Mouse (Mus musculus) erythroblast, adult 5-6 weeks (primary cell): ENCODE data around the gene Rpf2. TPM values are rescaled to one million over a fixed set of nuclear protein-coding genes. Genes with fewer than 3 reads are reported as not detected.

ENCODE experiments used
- ATAC-seq: replicated peaks from 2 replicates; pipeline ENCODE4 v1.8.0; 2016; ENCODE audit warnings: moderate number of reproducible peaks, mild to moderate bottlenecking, moderate TSS enrichment, inconsistent platforms; ENCODE audit not compliant: poor library complexity, low FRiP score, severe bottlenecking
- total RNA-seq, 2 experiments: library from RNA; stranded (forward) in 1 of 2; stranded (reverse) in 1 of 2; fragments of 150-400 nt in 1 of 2; fragments of 200-764, 138-1000 nt in 1 of 2; gene quantifications; 2 replicates each; pipeline versions ENCODE4 v1.2.3 to v1.2.4; 2015 to 2017; ENCODE audit warnings: low replicate concordance in 2 of 2

Gene Rpf2
- total RNA-seq (2015; ENCODE audit: low replicate concordance) (24.6 and 26.8 TPM in 2 replicates), total RNA-seq (2017; ENCODE audit: low replicate concordance) (24.8 and 31.6 TPM in 2 replicates)

DNA sequence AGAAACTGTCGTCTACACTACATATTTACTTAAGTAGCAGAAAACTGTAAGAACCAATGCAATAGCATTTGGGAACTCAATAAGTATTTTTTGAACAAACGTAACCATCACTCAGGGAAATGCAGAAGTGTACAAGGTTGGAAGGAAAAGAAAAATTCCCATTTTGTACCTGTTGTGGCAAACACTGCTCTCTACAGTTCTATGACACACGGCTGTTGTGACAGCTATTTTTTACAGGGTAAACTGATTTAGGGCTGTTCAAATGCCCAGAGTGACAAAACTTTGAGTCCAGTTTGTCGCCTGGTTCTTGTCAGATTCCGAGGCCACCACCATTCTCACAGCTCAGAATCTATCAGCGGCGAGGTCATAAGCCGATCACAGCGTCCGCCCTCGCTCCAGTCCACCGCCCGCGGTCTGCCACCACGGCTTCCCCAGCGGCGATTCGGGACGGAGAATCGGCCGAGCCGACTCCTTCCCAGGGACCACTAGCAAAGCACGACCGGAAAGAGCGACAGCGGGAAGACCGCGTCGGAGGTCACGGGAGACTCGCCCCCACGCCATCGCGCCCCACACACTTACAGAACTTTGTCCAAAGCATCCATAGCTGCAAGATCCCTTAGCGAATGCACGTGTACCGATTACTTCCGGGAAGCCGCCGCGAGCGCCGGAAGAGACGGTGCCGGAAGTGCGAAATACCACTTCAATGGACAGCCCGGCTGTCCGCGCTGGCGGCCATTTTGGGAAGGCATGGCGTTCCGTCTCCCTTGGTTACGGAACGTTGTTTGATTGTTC is at the start of gene Rpf2:
TSS of gene Rpf2 (minus strand) at position 663 of the 792 bp plus-strand sequence.
- ATAC-seq: peak; percentile 96

DNA sequence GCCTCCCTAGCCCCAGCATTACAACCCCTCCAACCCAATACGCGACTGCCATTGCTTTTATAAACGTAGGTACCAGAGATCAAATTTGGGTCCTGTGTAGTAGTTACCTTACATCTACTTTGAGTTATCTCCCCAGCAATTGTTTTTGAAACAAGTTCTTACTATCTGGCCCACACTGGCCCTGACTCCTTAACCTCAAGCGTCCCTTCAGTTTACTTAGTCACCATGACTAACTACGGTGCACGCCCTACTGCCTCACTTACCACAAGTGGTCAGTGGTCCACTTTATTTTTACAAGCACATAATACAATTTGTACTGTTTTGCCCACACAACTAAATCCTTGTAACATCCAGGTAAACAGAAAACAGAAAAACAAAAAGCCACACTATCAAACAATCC is 45.8 kb upstream of the Rpf2 start:
- no peak for ATAC-seq

DNA sequence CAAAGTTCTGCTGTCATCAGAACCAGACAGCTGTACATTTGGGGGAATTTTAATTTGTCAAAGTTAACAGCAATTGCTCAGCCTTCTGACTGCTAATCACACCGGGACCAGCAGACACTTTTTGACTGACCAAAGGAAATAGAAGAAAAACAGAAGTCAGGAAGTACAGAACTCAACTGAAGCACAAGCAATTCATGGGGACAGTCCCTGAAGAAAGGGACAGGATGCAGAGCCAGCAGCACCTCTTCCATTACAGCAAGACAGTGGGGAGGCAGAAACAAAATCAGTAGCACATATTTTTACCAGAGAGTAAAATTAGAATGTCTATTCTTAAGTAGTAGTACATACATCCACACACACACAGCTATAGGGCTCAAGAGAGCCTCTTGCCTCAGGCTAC is 39.9 kb upstream of the Rpf2 start:
- ATAC-seq: no peak

DNA sequence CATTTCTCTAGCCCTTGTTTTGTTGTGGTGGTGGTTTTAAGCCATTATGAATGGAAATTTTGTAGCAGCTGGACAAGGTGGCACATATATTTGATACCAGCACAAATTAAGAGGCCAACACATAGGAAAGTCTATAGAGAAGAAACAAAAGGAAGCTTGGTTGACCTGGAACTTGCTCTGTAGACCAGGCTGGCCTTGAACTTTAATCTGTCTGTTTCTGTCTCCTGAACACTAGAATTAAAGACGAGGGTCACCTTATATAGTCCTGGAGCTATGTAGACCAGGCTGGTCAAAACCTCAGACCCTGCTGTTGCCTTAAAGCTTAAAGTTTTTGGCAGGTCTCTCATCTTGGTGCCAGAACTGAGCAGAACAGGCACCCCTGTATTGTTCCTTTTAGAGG is 38.7 kb upstream of the Rpf2 start:
- ATAC-seq: no peak

DNA sequence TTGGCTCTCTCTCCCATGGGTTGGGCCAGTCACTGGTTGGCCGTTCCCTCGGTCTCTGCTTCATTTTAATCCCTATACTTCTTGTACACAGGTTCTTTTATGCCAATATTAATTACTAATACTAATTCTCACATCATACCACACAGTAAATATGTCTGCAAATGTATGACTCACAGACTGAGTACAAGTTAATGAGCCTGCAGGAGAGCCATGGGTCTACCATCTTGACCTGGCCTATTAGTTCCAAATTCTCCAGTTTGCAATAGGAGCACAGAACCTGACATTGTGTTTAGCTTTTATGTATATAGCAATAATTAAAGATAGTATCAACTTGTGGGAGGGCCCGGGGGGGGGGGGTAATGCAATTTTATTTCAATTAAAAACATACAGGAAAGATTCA is 38.2 kb upstream of the Rpf2 start:
- ATAC-seq: no peak

DNA sequence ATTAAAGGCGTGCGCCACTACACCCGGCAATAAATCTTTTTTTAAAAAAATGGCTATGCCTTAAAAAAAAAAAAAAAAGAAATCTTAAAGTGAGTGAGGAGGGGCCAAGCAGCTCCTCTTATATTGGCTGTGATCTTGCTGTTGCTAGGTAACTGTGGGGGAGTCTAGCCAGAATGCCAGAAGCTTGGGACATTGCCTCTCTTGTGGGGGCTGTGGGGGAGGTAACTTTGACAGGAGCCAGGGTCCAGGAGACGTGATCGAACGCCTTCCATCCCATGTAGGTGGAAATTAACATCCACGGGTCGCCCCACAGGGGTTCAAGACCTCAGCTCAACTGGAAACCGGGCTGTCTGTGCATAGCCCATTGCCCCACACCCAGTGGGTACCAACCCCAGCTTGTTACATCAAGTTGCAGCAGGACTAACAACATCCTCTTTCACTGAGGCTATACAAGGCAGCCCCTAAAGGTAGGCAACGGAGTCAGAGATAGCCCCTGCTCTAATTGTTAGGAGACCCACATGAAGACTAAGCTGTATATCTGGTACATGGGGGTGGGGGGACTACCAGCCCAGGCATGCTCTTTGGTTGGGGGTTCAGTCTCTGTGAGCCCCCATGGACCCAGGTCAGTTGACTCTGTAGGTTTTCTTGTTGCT is 37.5 kb upstream of the Rpf2 start:
- ATAC-seq: no peak

DNA sequence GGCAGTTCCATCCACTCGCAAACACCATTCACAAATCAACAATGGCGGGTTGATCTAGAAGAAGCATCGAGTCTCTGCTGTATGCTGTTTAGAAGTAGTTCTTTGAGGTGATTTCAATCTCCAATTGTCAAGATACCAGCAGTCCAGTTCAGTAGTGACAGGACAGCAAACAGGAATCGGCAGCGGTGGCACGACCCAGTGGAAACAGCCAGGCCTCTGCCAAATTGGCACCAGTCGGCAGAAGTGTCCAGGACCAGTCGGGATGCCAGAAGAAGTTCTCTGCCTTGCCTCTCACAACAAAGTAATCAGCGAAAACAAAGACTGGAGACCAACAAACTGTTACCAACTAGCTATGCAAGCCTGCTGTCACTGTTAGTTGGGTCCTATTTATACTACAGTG is 36.8 kb upstream of the Rpf2 start:
- ATAC-seq: no peak

DNA sequence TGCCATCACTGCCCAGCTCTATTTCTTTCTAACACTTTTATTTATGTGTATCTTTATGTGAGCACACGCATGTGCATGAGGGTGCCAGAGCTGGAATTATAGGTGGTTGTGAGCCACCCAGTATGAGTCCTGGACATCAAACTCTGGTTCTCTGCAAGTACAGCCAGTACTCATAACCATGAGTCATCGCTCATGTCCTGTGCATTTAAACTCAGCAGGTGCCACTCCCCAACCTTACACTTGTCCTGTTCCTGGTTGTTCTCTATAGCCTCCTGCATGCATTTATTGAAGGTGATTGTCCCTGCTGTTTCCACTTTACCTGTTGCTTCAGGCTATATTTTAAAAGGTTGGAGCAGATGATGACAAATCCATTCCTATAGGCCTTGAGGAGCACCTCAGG is 34.7 kb upstream of the Rpf2 start:
- ATAC-seq: no peak

DNA sequence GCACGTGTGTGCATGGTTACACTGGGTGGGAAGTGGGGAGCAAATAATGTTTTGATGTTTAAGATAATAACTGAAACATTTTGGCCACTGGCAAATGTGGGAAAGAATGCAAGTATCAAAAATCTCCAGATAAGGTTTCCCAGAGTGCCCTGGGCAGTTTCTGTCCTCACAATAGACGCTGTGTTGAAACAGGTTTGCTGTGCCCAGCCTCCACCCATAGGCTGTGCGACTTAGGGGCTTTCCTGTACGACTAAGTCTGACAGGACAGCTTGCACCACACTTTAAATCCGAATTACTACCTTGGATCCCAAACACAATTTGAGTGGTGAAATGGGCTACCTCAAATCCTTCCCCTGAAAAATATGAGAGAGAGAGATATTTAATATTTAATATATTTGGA is 31.5 kb upstream of the Rpf2 start:
- ATAC-seq: no peak

DNA sequence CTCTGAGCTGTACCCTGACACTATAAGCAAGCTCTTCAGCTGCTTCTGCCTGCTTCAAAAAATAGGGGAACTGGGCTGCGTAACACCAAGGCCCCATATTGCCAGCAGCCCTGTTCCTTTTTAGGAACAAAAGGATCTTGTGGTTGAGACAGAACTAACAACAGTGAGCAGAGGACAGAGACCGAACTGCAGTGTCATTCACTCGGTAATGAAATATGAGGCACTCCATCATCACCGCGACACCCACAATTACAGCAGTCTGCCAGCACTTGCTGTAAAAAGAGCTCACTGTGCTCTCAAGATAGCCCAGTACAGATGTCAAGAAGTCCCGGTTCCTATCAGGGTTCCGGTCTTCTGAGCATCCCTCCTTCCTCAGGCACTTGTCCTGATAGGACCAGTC is 29.2 kb upstream of the Rpf2 start:
- ATAC-seq: peak; percentile 38; the same call in 1 of the 2 replicates

DNA sequence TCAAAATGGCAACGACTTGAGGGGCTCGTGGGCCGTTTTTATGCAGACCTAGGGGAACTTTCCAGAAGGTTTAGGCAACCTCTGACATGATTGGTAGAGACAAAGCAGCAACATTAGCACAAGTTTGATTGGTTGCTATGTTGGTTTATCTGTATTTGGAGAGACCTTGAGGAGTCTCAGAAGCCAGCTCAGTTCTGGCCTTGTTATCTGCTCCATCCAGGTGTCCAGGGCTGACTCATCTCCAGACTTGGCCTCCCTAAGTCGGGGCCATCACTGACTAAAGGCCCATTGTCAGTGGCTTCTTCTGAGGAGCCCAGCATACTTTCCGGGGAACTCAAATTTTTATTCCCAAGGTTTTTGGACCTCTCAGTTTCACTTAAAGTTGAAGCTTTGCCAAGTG is 27.1 kb upstream of the Rpf2 start:
- ATAC-seq: peak; percentile 97

DNA sequence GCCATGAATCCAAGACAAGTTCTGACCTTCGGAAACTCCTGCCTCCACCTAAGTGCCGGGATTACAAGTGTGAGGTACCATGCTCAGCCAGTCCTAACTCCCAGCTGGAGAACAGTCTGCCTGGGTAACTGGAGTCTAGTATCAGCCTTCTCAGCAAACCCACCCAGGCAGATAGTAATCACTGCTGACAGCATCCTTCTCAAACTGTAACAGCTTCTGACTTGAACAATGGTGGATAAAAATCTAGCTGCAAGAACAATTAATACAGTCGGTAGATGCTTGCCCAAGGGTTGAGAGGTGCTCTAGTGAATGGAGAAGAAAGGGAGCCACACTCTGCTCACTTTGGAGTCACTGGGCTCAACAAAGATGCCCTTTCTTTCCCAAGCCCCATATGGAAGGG is 24.4 kb upstream of the Rpf2 start:
- ATAC-seq: no peak

DNA sequence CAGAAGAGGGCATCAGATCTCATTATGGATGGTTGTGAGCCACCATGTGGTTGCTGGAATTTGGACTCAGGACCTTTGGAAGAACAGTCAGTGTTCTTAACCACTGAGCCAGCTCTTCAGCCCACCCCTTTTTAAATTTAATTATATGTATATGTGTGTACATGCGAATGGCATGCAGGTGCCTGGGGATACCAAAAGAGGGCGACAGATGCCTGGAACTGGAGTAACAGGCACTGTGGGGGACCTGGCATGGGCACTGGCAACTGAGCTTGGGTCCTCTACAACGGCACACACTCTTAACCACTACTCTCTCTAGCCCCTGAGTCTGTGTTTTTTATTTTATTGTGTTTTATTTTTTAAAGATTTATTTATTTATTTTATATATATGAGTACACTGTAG is 18.1 kb upstream of the Rpf2 start:
- no peak for ATAC-seq

DNA sequence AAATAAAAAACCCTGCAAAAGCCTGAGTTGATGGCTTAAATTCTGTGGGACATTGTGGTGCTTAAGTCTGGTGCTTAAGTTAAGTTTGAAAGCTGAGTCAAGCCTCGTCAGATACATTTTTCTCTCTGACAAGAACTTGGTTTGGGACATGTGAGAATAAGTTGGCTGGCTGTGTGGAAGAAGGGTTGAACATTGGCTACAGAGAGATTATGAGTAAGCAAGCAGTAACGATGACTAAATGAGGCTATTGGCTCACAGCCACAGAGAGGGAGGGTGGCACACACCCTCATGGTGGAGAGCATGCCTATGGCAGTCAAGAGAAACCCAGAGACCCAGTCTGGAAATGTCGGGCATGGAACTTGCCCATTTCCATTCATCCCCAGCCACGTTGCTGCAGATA is 16.9 kb upstream of the Rpf2 start:
- ATAC-seq: no peak

DNA sequence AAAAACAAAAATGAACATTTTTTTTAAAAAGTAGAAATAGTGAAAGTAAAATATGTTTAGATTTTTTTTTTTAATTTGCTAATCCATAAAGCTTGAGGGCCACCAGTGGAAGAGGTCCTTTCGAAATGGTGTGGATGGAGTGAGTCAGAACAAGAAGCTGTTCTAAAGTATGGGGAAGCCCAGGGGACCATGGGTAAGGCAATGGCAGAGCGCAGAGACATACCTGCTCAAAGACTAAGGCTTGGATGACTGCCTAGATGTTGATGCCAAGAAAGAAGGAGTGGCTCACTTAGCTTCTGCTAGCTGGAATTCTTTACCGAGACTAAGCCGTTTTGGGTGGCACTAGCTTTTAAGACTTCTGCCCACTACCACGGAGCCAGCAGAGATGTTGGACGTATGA is 15.4 kb upstream of the Rpf2 start:
- no peak for ATAC-seq

DNA sequence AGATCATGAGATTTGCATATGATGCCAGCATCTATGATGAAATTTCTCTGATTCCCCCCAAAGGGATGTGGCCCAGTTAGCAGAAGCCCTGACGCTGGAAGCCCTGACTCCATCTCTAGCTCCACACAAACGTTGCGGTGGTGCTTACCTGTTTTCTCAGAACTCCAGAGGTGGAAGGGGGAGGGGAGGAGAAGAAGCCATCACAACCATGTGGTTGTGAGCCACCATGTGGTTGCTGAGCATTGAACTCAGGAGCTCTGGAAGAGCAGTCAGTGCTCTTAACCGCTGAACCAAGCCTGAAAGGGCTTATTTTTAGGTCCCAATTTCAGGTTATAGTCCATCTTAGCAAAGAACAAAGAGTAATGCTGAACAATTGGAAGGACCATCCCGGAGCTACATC is 13.5 kb upstream of the Rpf2 start:
- ATAC-seq: no peak

DNA sequence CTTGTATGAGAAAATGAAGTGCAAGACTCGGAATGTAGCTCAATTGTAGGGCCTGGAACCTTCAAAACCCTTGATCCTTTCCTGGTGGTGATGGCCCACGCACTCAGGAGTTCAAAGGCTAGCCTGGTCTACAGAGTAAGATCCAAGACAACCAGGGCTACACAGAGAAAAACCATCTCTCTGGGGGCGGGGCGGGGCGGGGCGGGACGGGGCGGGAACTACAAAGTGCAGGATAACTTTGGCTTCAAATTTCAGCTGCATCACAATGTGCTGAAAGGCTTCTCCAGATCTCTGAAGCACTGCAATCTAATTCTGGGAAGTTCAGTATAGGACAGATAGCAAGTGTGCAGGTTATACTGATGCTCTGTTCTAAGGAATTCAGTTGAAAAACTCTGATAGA is 12.7 kb upstream of the Rpf2 start:
- no peak for ATAC-seq

DNA sequence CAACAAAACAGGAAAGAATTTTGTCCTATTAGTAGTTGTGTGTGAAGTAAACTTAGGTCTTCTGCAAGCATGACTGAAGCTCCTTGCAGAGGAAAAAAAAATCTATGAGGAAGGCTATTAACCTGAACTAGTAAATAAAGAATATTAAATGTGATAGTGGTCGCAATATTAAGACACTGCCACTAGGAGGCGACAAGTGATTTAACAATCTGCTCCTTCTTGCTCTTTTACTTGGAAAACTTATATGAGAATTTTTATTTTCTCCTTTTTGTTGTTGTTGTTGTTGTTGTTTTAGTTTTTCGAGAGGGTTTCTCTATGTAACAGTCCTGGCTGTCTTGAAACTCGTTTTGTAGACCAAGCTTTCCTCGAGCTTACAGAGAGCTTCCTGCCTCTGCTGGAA is 12.1 kb upstream of the Rpf2 start:
- peak; percentile 54 for ATAC-seq

DNA sequence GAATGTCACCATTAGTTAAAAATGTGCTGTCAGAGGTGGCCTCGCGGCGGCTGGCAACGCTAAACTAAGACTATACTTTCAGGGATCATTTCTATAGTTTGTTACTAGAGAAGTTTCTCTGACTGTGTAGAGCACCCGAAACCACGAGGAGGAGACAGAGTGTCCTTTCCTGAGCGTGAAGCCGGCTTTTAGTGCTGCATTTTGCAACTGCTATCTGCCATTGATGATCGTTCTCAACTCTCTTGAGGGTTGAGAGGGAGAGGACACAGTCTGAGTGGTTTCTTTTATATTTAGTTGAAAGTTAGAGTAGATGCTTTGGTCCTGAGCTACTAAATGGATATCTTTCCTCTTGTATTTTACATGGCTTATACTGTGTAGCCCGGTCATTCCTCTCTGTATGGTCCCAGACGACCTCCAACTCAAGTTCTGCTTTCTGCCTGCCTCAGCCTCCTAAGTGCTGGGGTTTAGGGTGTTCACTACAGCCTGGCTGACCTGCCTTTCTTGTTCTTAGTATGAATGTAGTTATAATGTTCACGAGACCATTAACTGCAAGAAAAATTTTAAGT is 11.6 kb upstream of the Rpf2 start:
- ATAC-seq: peak; percentile 39

DNA sequence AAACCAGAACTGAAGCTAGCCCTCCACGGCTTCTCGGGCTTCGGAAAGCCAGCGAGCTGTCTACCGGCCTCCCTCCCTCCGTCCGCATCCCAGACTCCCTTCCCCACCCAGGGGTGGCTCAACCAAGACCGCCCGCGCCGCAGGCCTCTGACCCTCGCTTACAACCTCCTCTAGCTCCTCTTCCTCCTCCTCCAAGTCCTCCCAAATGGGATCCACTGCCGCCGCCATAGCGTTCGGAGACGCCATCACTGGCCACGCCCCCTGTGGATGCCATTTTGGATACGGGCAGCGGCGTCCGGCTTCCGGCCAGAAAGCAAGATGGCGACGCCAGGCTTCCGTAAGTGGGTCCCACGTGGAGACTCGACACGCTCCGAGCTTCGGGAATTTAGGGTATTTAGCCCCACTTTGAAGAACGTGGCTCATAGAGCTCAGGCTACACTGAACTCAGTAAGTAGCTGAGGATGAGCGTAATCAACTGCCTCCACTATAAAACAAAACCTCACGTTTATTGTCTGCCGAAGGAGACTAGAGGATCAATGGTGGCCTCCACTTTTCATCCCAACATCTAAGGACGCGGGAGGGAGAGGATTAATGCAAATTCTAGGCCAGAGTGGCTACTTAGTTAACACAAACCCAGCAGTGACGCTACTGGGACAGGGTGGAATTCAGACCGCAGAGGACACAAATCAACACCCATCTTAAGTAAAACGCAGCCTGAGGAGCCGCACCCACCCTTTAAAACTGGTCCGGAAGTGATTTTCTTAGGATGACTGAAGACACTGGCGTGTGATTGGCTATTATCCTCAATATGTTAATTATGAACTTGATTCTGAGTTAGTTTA is 10.8 kb upstream of the Rpf2 start, which contains the start of gene Gtf3c6:
TSS of gene Gtf3c6 (minus strand) at position 695 of the 842 bp plus-strand sequence.
- ATAC-seq: peak; percentile 92
